Mouse (Mus musculus) urinary bladder, postnatal 4 days (tissue): ENCODE data around the gene Syne2.

ENCODE experiments used
- DNase-seq, 2 experiments: peaks; one replicate each; pipeline ENCODE4 v3.0.0; 2021 to 2022; ENCODE audit warnings: low spot score in 2 of 2

Syne2 gene

GRCm38 (mm10) chr12:75866419-75867373 lies 48.8 kb downstream of the Syne2 start:
- no peak for DNase-seq

GRCm38 (mm10) chr12:75873546-75874235 lies 55.8 kb downstream of the Syne2 start:
- DNase-seq, result no peak

- no peak for DNase-seq
Measured at GRCm38 (mm10) chr12:75874287-75874994, 56.5 kb downstream of the Syne2 start.

- DNase-seq, result no peak
Measured at GRCm38 (mm10) chr12:75879636-75880317, 61.8 kb downstream of the Syne2 start.

- peak in 1 of 2 experiments; percentile 21 for DNase-seq
Measured at GRCm38 (mm10) chr12:75881554-75881953, 63.6 kb downstream of the Syne2 start.

- DNase-seq, result no peak
Measured at GRCm38 (mm10) chr12:75886161-75886560, 68.2 kb downstream of the Syne2 start.

GRCm38 (mm10) chr12:75886946-75887345 lies 69.0 kb downstream of the Syne2 start:
- DNase-seq, result no peak

- DNase-seq, result no peak
Measured at GRCm38 (mm10) chr12:75888721-75889120, 70.8 kb downstream of the Syne2 start.

- no peak for DNase-seq
Measured at GRCm38 (mm10) chr12:75891206-75891605, 73.3 kb downstream of the Syne2 start.

- DNase-seq, result no peak
Measured at GRCm38 (mm10) chr12:75893392-75893791, 75.5 kb downstream of the Syne2 start.

- DNase-seq, result no peak
Measured at GRCm38 (mm10) chr12:75894316-75894997, 76.5 kb downstream of the Syne2 start.

GRCm38 (mm10) chr12:75894998-75895331 lies 77.0 kb downstream of the Syne2 start:
- DNase-seq, result no peak

- DNase-seq, result no peak
Measured at GRCm38 (mm10) chr12:75897793-75898192, 79.9 kb downstream of the Syne2 start.

- no peak for DNase-seq
Measured at GRCm38 (mm10) chr12:75901721-75902120, 83.8 kb downstream of the Syne2 start.

GRCm38 (mm10) chr12:75904068-75904467 lies 86.1 kb downstream of the Syne2 start:
- DNase-seq, result no peak

- no peak for DNase-seq
Measured at GRCm38 (mm10) chr12:75905304-75905703, 87.4 kb downstream of the Syne2 start.

GRCm38 (mm10) chr12:75908466-75908865 lies 90.5 kb downstream of the Syne2 start:
- DNase-seq, result no peak

GRCm38 (mm10) chr12:75915694-75916093 lies 97.8 kb downstream of the Syne2 start:
- DNase-seq, result no peak

- DNase-seq, result no peak
Measured at GRCm38 (mm10) chr12:75918415-75918814, 100.5 kb downstream of the Syne2 start.

- no peak for DNase-seq
Measured at GRCm38 (mm10) chr12:75918914-75919313, 101.0 kb downstream of the Syne2 start.

- no peak for DNase-seq
Measured at GRCm38 (mm10) chr12:75922900-75923299, 105.0 kb downstream of the Syne2 start.
